8 mouse cellular contexts compared by ENCODE assay signal in the genomic region with DNA sequence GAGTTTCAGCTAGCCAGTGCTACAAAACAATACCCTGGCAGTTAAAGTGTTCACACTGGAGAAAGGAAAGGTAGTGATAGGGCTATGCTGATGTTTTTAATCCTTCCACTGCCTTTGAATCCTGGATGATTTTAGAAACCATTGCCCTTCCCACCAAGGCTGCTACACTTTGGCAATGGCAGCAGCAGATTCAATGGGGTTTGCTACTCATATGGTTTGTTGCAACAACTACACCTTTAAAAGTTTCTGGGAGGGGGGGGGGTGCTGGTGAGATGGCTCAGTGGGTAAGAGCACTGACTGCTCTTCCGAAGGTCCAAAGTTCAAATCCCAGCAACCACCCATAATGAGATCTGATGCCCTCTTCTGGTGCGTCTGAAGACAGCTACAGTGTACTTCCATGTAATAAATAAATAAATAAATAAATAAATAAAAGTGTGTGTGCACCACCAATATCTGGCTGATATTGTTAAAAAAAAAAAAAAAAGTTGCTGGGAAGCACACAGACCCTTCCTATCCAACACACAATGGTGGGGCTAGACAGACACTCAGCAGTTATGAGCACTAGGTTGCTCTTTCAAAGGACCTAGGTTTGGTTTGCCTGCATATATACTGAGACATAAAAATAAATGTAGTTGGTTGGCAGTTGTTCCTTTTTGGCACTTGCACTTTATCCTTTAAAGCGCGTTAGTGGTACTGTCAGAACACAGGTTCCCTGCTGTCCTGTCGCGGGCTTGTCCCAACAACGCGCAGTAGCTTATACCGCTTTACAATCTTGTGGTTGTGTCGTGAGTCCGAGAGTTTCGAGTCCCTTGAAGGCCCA. TPM values are rescaled to one million over a fixed set of nuclear protein-coding genes. Genes with fewer than 3 reads are reported as not detected.
DNase-seq lines count a peak whose midpoint lies in the region; ATAC-seq and TF ChIP-seq lines count a peak whose summit lies in the region.

No protein-coding gene starts in this region.

- peaks cover 2% of the 10 kb centered on the region; the same call in 1 of the 2 replicates for H3K36me3 ChIP-seq in lung, postnatal 0 days (ENCODE audit: insufficient read depth, low read length)
- H3K36me3 ChIP-seq in embryonic facial prominence, embryonic 13.5 days, result peaks cover 65% of the 10 kb centered on the region
- H3K36me3 ChIP-seq in midbrain, postnatal 0 days (ENCODE audit: insufficient read depth, low read length), result peaks cover 6% of the 10 kb centered on the region; the same call in 1 of the 2 replicates

- no peaks in the 10 kb centered on the region; the same call in 1 of the 2 replicates for H3K4me1 ChIP-seq in lung, postnatal 0 days (ENCODE audit: insufficient read depth, low read depth, low read length)
- H3K4me1 ChIP-seq in embryonic facial prominence, embryonic 13.5 days, result peaks cover 10% of the 10 kb centered on the region
- H3K4me1 ChIP-seq in midbrain, postnatal 0 days (ENCODE audit: insufficient read depth, low read length), result peaks cover 8% of the 10 kb centered on the region

- WGBS in lung, postnatal 0 days, result 80% methylated on average over 12 of the region's 12 CpGs
- 77% methylated on average over 12 of the region's 12 CpGs for WGBS in embryonic facial prominence, embryonic 13.5 days
- 78% methylated on average over 12 of the region's 12 CpGs for WGBS in midbrain, postnatal 0 days

- no peak overlapping the region for H3K27ac ChIP-seq in lung, postnatal 0 days (ENCODE audit: low read length)
- H3K27ac ChIP-seq in embryonic facial prominence, embryonic 13.5 days, result no peak overlapping the region
- no peak overlapping the region for H3K27ac ChIP-seq in midbrain, postnatal 0 days (ENCODE audit: low read depth, low read length)

- TF ChIP-seq EP300 in lung, postnatal 0 days (IDR thresholded peaks at IDR 0.05), result no peak

- no peak overlapping the region for H3K4me3 ChIP-seq in lung, postnatal 0 days (ENCODE audit: low read depth, low read length)
- H3K4me3 ChIP-seq in embryonic facial prominence, embryonic 13.5 days, result peak overlapping the region; percentile 12; the same call in 1 of the 2 replicates
- no peak overlapping the region for H3K4me3 ChIP-seq in midbrain, postnatal 0 days (ENCODE audit: low read depth, low read length)

- H3K4me2 ChIP-seq in lung, postnatal 0 days (replicated peaks; ENCODE audit: low read depth, low read length), result 0 out of 2 replicates have a peak overlapping the region, but pooled peaks have one; percentile 3
- peak overlapping the region; percentile 80 for H3K4me2 ChIP-seq in embryonic facial prominence, embryonic 13.5 days
- H3K4me2 ChIP-seq in midbrain, postnatal 0 days (ENCODE audit: low read depth, low read length, poor library complexity, severe bottlenecking), result 0 out of 2 replicates have a peak overlapping the region, but pooled peaks have one; percentile 15

- no peaks in the 10 kb centered on the region for H3K9me3 ChIP-seq in lung, postnatal 0 days (ENCODE audit: low read length)
- H3K9me3 ChIP-seq in embryonic facial prominence, embryonic 13.5 days, result no peaks in the 10 kb centered on the region
- no peaks in the 10 kb centered on the region for H3K9me3 ChIP-seq in midbrain, postnatal 0 days (ENCODE audit: low read length)

- no peak for DNase-seq in lung, postnatal 0 days (ENCODE audit: low spot score)
- DNase-seq in lung, postnatal 14 days, result no peak
- peak; percentile 64 for DNase-seq in kidney, adult 9 months
- no peak for DNase-seq in midbrain, postnatal 0 days (ENCODE audit: low spot score)
- no peak for DNase-seq in left cerebral cortex, adult 8-10 months (ENCODE audit: low spot score in 2 of 2)
- DNase-seq in T-cell, adult 2 months (ENCODE audit: low spot score), result no peak
- DNase-seq in ovary, postnatal 10 days (ENCODE audit: low spot score), result no peak

- no peak for TF ChIP-seq CTCF in lung, postnatal 0 days (IDR thresholded peaks at IDR 0.05)
- TF ChIP-seq CTCF in midbrain, postnatal 0 days (IDR thresholded peaks at IDR 0.05), result no peak

- ATAC-seq in lung, postnatal 0 days, result no peak
- no peak for ATAC-seq in embryonic facial prominence, embryonic 13.5 days (ENCODE audit: insufficient number of reproducible peaks, insufficient read depth, low FRiP score, low TSS enrichment, low read depth)
- ATAC-seq in midbrain, postnatal 0 days (ENCODE audit: low FRiP score), result no peak

- no peak overlapping the region for H3K9ac ChIP-seq in lung, postnatal 0 days (replicated peaks; ENCODE audit: low read depth)
- no peak overlapping the region for H3K9ac ChIP-seq in embryonic facial prominence, embryonic 13.5 days
- H3K9ac ChIP-seq in midbrain, postnatal 0 days (replicated peaks; ENCODE audit: low read length, poor library complexity, severe bottlenecking), result no peak overlapping the region

- no peaks in the 10 kb centered on the region for H3K27me3 ChIP-seq in lung, postnatal 0 days (replicated peaks; ENCODE audit: insufficient read depth, low read length)
- H3K27me3 ChIP-seq in embryonic facial prominence, embryonic 13.5 days, result no peaks in the 10 kb centered on the region
- no peaks in the 10 kb centered on the region for H3K27me3 ChIP-seq in midbrain, postnatal 0 days (ENCODE audit: insufficient read depth, low read length)

RNA-seq across cellular contexts. Expression of a gene that starts 1.1 kb away (rescaled TPM):
- polyA plus RNA-seq in lung, postnatal 0 days (2015; fragmentation: Nextera tagmentation; extraction: Ambion mirVana), result 457 and 467 TPM in 2 replicates
- polyA plus RNA-seq in embryonic facial prominence, embryonic 13.5 days (2015; fragmentation: Nextera tagmentation; extraction: Ambion mirVana), result 458 and 502 TPM in 2 replicates
- total RNA-seq in midbrain, postnatal 0 days (2014; rRNA removed), result 145 and 153 TPM in 2 replicates
- 525 and 567 TPM in 2 replicates for polyA plus RNA-seq in midbrain, postnatal 0 days (2015; fragmentation: Nextera tagmentation; extraction: Ambion mirVana)
- 100 to 1,000 TPM; 457 to 497 (median 483) TPM for total RNA-seq in left cerebral cortex, adult 8-10 months (2022)

RNA-seq across cellular contexts. Expression of a gene that starts 6.6 kb away (rescaled TPM):
- 46.1 and 48.3 TPM in 2 replicates for polyA plus RNA-seq in lung, postnatal 0 days (2015; fragmentation: Nextera tagmentation; extraction: Ambion mirVana)
- 109 TPM in 2 replicates for polyA plus RNA-seq in embryonic facial prominence, embryonic 13.5 days (2015; fragmentation: Nextera tagmentation; extraction: Ambion mirVana)
- 63.1 and 69.1 TPM in 2 replicates for total RNA-seq in midbrain, postnatal 0 days (2014; rRNA removed)
- 83.2 and 87.1 TPM in 2 replicates for polyA plus RNA-seq in midbrain, postnatal 0 days (2015; fragmentation: Nextera tagmentation; extraction: Ambion mirVana)
- total RNA-seq in left cerebral cortex, adult 8-10 months (2022), result 10 to 100 TPM; 59.3 to 63.4 (median 61.9) TPM

RNA-seq across cellular contexts. Expression of a gene that starts 25.7 kb away (rescaled TPM):
- polyA plus RNA-seq in lung, postnatal 0 days (2015; fragmentation: Nextera tagmentation; extraction: Ambion mirVana), result 16.2 and 17.0 TPM in 2 replicates
- polyA plus RNA-seq in embryonic facial prominence, embryonic 13.5 days (2015; fragmentation: Nextera tagmentation; extraction: Ambion mirVana), result 72.9 and 80.6 TPM in 2 replicates
- 21.8 and 31.1 TPM in 2 replicates for total RNA-seq in midbrain, postnatal 0 days (2014; rRNA removed)
- 30.1 and 32.8 TPM in 2 replicates for polyA plus RNA-seq in midbrain, postnatal 0 days (2015; fragmentation: Nextera tagmentation; extraction: Ambion mirVana)
- 10 to 100 TPM; 20.1 to 25.3 (median 22.2) TPM for total RNA-seq in left cerebral cortex, adult 8-10 months (2022)

RNA-seq across cellular contexts. Expression of a gene that starts 28.8 kb away (rescaled TPM):
- polyA plus RNA-seq in lung, postnatal 0 days (2015; fragmentation: Nextera tagmentation; extraction: Ambion mirVana), result 0.99 and 1.4 TPM in 2 replicates
- 25.3 and 26.4 TPM in 2 replicates for polyA plus RNA-seq in embryonic facial prominence, embryonic 13.5 days (2015; fragmentation: Nextera tagmentation; extraction: Ambion mirVana)
- total RNA-seq in midbrain, postnatal 0 days (2014; rRNA removed), result 2.7 and 4.5 TPM in 2 replicates
- 1.7 and 2.7 TPM in 2 replicates for polyA plus RNA-seq in midbrain, postnatal 0 days (2015; fragmentation: Nextera tagmentation; extraction: Ambion mirVana)
- 1 to 10 TPM in 3 of 4 experiments, under 1 TPM in 1; 0.91 to 1.5 (median 1.2) TPM for total RNA-seq in left cerebral cortex, adult 8-10 months (2022)

RNA-seq across cellular contexts. Expression of a gene that starts 42.1 kb away (rescaled TPM):
- polyA plus RNA-seq in lung, postnatal 0 days (2015; fragmentation: Nextera tagmentation; extraction: Ambion mirVana), result not detected in 2 replicates
- polyA plus RNA-seq in embryonic facial prominence, embryonic 13.5 days (2015; fragmentation: Nextera tagmentation; extraction: Ambion mirVana), result 24.1 and 32.7 TPM in 2 replicates
- total RNA-seq in midbrain, postnatal 0 days (2014; rRNA removed), result 0.47 and 0.60 TPM in 2 replicates
- 0.10 and 0.31 TPM in 2 replicates for polyA plus RNA-seq in midbrain, postnatal 0 days (2015; fragmentation: Nextera tagmentation; extraction: Ambion mirVana)
- total RNA-seq in left cerebral cortex, adult 8-10 months (2022), result 1 to 10 TPM in 2 of 4 experiments, under 1 TPM in 2; 0.82 to 1.6 (median 1.0) TPM

Comparison
In these comparisons a context has a peak if more than half of its experiments do, and no peak if none do; other contexts are left out.
1. H3K4me2 ChIP-seq: peak in every context shown above with its lines; median percentile 80 in embryonic facial prominence, embryonic 13.5 days; 15 in midbrain, postnatal 0 days; 3 in lung, postnatal 0 days.